Mouse (Mus musculus) limb, embryonic 14.5 days (tissue): Measurements from ENCODE around the gene Rnf31. TPM values are rescaled to one million over a fixed set of nuclear protein-coding genes. Genes with fewer than 3 reads are reported as not detected.

ENCODE experiments used
- ATAC-seq: fragments of 200-750 bp; cut with Nextera tagmentation; 2 replicates; pipeline ENCODE4 v1.8.0; 2017; ENCODE audit warnings: low read depth, moderate number of reproducible peaks, moderate TSS enrichment; ENCODE audit not compliant: low FRiP score
- DNase-seq: peaks from one replicate; pipeline ENCODE4 v3.0.0-alpha.2; 2015; ENCODE audit warnings: low spot score
- H3K27ac ChIP-seq: fragments of 300-500 bp; sonication (generic); replicated peaks from 2 replicates; pipeline ENCODE4 v1.5.1; 2014; ENCODE audit warnings: low read depth, mild to moderate bottlenecking, low read length, moderate library complexity, mixed read lengths
- H3K27me3 ChIP-seq: fragments of 300-500 bp; sonication (generic); 2 replicates; pipeline ENCODE4 v1.6.1; 2014; ENCODE audit warnings: low read length, mixed read lengths; ENCODE audit not compliant: control insufficient read depth, insufficient read depth
- H3K36me3 ChIP-seq: fragments of 300-500 bp; sonication (generic); 2 replicates; pipeline ENCODE4 v1.6.1; 2014; ENCODE audit warnings: mild to moderate bottlenecking, low read length, moderate library complexity, mixed read lengths; ENCODE audit not compliant: control insufficient read depth, insufficient read depth
- H3K4me1 ChIP-seq: fragments of 300-500 bp; sonication (generic); 2 replicates; pipeline ENCODE4 v1.6.1; 2014; ENCODE audit warnings: antibody characterized with exemption, low read length, mixed read lengths; ENCODE audit not compliant: control insufficient read depth, insufficient read depth
- H3K4me2 ChIP-seq: fragments of 300-500 bp; sonication (generic); replicated peaks from 2 replicates; pipeline ENCODE4 v1.6.1; 2014; ENCODE audit warnings: low read depth, mild to moderate bottlenecking, low read length, moderate library complexity; ENCODE audit not compliant: severe bottlenecking
- H3K4me3 ChIP-seq: fragments of 300-500 bp; sonication (generic); replicated peaks from 2 replicates; pipeline ENCODE4 v1.5.1; 2014; ENCODE audit warnings: low read length
- H3K9ac ChIP-seq: fragments of 300-500 bp; sonication (generic); 2 replicates; pipeline ENCODE4 v1.6.1; 2014; ENCODE audit warnings: mild to moderate bottlenecking, low read depth, low read length, moderate library complexity; ENCODE audit not compliant: severe bottlenecking
- H3K9me3 ChIP-seq: fragments of 300-500 bp; sonication (generic); 2 replicates; pipeline ENCODE4 v1.6.1; 2016; ENCODE audit warnings: low read length; ENCODE audit not compliant: control insufficient read depth
- POLR2A ChIP-seq: fragments of 200-500 bp; IDR thresholded peaks from 2 replicates; pipeline ENCODE4 v1.8.0; 2012; ENCODE audit warnings: inconsistent platforms, mild to moderate bottlenecking, moderate library complexity, borderline replicate concordance; ENCODE audit not compliant: insufficient read depth, insufficient read length; ENCODE audit errors: extremely low read depth
- whole genome bisulfite sequencing: fragments of 180-500 bp; shearing (Covaris S2); extraction: QIAGEN DNeasy Blood & Tissue Kit; methylation state at CpG from one replicate; pipeline ENCODE4 v1.1.7; 2014; 5-methylcytosine and 5-hydroxymethylcytosine counted together
- polyA plus RNA-seq, 2 experiments: library from polyadenylated mRNA; depleted of rRNA in 1 of 2; stranded (reverse) in 1 of 2; unstranded in 1 of 2; fragments of >200 nt; fragmentation: Nextera tagmentation in 1 of 2; extraction: Ambion mirVana in 1 of 2; gene quantifications; 2 replicates each; pipeline versions ENCODE4 v1.2.1 to v1.2.3; 2012 to 2014

Rnf31 gene
- polyA plus RNA-seq (2012; rRNA removed) (23.0 and 34.1 TPM in 2 replicates), polyA plus RNA-seq (2014; fragmentation: Nextera tagmentation; extraction: Ambion mirVana) (13.1 and 18.1 TPM in 2 replicates)

DNA sequence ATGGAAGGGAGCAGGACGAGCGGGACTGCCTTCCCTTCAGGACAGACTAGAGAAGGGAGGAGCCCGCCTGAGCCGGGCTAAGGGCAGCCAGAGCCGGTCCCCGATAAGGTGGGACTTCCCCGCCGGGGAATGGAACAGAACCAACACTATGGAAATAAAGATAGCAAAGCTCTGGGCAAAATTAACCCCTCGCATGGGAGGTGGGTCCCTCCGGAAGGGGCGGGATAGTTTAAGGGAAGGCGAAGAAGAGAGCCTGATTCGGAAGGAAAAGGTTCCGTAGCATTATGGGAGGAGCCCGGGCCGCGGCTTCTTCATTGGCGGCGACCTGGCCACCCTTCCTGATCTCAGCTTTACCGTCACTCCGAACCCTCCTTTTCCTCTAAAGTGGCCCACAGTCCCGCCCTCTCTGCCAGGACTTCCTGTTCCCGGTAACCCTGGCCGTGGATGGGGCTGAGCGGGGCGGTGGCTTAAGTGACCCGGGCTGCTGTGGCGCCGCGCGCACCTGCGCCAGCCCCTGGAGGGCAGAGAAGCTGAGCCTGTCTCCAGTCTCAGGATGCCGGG lies at the start of gene Rnf31:
TSS of gene Rnf31 (plus strand) at position 378 of the 561 bp plus-strand sequence.
- WGBS: 0% methylated on average over 33 of the region's 33 CpGs
- no peaks in the 10 kb centered on the region for H3K9me3 ChIP-seq
- peak within 1 kb of the TSS; percentile 91 for H3K27ac ChIP-seq
- no peaks in the 10 kb centered on the region for H3K27me3 ChIP-seq
- H3K4me3 ChIP-seq: peak within 1 kb of the TSS; percentile 91
- H3K4me1 ChIP-seq: peaks cover 15% of the 10 kb centered on the region
- TF ChIP-seq POLR2A: 0 out of 2 replicates have a peak, but pooled peaks have one; percentile 40
- peak within 1 kb of the TSS; percentile 85 for H3K4me2 ChIP-seq
- DNase-seq (peak; percentile 96), ATAC-seq (peak; percentile 89)
- peaks cover 48% of the 10 kb centered on the region for H3K36me3 ChIP-seq
- H3K9ac ChIP-seq: peak within 1 kb of the TSS; percentile 74

DNA sequence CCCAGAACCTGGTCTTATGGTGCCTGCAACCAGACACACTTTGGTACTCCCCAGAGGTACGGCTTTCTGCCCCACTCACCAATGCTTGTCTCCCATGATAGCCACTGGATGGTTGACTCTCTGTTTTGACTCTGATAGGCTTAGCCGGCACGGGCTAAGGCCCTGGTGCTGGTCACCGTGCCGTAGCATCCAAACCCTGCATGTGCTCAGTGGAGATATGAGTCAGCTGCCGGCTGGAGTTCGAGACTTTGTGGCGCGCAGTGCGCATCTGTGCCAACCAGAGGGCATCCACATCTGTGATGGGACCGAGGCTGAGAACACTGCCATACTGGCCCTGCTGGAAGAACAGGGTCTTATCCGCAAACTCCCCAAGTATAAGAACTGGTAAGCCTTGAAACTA lies 49.2 kb upstream of the Rnf31 start:
- no peak for DNase-seq
- Histone ChIP-seq H3K4me1 (peaks cover 7% of the 10 kb centered on the region), H3K27ac (no peak overlapping the region), H3K4me2 (no peak overlapping the region), H3K9ac (no peak overlapping the region), H3K4me3 (no peak overlapping the region), H3K36me3 (peaks cover 39% of the 10 kb centered on the region), H3K9me3 (no peaks in the 10 kb centered on the region), H3K27me3 (no peaks in the 10 kb centered on the region)
- 97% methylated on average over 12 of the region's 12 CpGs for WGBS
- ATAC-seq: no peak
- TF ChIP-seq POLR2A: no peak

DNA sequence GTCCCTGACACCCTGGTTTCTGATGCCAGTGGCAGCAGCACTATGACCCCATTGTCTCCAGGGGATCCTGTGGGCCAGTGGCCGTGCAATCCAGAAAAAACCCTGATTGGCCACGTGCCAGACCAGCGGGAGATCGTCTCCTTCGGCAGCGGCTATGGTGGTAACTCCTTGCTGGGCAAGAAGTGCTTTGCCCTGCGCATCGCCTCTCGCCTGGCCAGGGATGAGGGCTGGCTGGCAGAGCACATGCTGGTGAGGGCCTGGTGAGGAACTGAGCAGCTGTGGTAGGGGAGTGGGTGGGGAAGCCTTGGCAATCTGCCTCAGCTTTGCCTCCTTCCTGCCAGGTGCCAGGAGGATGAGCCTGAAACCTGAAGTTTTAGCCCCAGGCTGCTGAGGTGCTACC lies 47.2 kb upstream of the Rnf31 start:
- DNase-seq: no peak
- Histone ChIP-seq H3K4me3 (no peak overlapping the region), H3K4me2 (no peak overlapping the region), H3K27me3 (no peaks in the 10 kb centered on the region), H3K36me3 (peaks cover 60% of the 10 kb centered on the region), H3K27ac (no peak overlapping the region), H3K4me1 (peaks cover 7% of the 10 kb centered on the region), H3K9me3 (no peaks in the 10 kb centered on the region), H3K9ac (0 out of 2 replicates have a peak overlapping the region, but pooled peaks have one; percentile 7)
- TF ChIP-seq POLR2A: no peak
- ATAC-seq: no peak
- 77% methylated on average over 9 of the region's 9 CpGs for WGBS

DNA sequence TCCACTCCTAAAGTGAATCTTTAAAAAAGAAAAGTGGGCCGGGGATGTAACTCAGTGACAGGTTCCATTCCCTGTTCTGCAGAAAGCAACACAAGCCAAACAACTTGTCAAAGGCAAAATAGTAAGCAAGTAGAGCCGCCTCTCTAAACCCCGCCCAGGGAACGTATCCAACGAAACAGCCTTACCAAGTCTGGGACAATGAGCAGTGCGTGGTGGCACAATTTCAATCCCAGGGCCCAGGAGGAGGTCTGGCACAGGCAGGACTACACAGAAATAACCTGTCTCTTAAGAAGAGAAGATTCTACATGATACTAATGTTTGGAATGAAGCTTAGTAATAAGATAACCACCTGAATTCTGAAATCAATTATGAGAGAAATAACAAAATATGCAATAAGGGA lies 41.3 kb upstream of the Rnf31 start:
- no peak for TF ChIP-seq POLR2A

DNA sequence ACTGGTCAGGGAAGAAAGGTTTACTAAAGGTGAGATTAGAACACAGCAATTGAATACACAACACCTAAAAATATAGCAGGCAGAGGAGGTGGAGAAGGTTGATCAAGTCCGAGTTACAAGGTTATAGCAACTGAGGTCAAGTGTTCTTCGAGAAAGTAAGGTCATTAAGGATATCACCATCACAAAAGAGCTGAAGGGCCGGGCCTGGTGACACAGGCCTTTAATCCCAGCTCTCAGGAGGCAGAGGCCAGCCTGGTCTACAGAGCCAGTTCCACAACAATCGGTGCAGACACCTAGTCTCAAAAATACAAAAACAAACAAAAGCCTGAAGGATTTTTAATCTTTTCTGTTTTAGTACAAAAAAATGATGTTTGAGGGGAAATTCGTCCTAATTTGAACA lies 40.2 kb upstream of the Rnf31 start:
- Histone ChIP-seq H3K4me3 (no peak overlapping the region), H3K9ac (no peak overlapping the region), H3K9me3 (no peaks in the 10 kb centered on the region), H3K27me3 (no peaks in the 10 kb centered on the region), H3K4me1 (no peaks in the 10 kb centered on the region), H3K4me2 (no peak overlapping the region), H3K36me3 (peaks cover 36% of the 10 kb centered on the region), H3K27ac (no peak overlapping the region)
- 70% methylated on average over 5 of the region's 5 CpGs for WGBS
- ATAC-seq: no peak
- TF ChIP-seq POLR2A: no peak
- no peak for DNase-seq

More for the DNA sequence above, 41.3 kb upstream of the Rnf31 start:
- Histone ChIP-seq H3K36me3 (peaks cover 46% of the 10 kb centered on the region), H3K4me3 (no peak overlapping the region), H3K27me3 (no peaks in the 10 kb centered on the region), H3K9me3 (no peaks in the 10 kb centered on the region), H3K4me1 (no peaks in the 10 kb centered on the region), H3K27ac (no peak overlapping the region), H3K9ac (no peak overlapping the region), H3K4me2 (no peak overlapping the region)
- WGBS: 86% methylated on average over 6 of the region's 6 CpGs
- ATAC-seq (no peak), DNase-seq (no peak)
